Mouse (Mus musculus) MEL (cell line): ENCODE results near the gene Cacng4.

Experiments
- CTCF ChIP-seq, 3 experiments: IDR thresholded peaks in 2 of 3; conservative IDR thresholded peaks in 1 of 3; 2 replicates each; pipeline ENCODE4 v1.5.1; 2011 to 2012; ENCODE audit warnings: low read length in 3 of 3, low read depth in 2 of 3, mild to moderate bottlenecking in 2 of 3, improper control_type of control experiment in 1 of 3, inconsistent platforms in 1 of 3, mixed read lengths in 1 of 3, moderate library complexity in 1 of 3; ENCODE audit not compliant: control insufficient read depth in 1 of 3, insufficient read depth in 1 of 3, poor library complexity in 1 of 3, severe bottlenecking in 1 of 3
- POLR2AphosphoS5 ChIP-seq: IDR thresholded peaks from 2 replicates; pipeline ENCODE4 v1.6.1; 2012; ENCODE audit warnings: low read depth, borderline replicate concordance, mild to moderate bottlenecking, inconsistent platforms, low read length, moderate library complexity, mixed read lengths
- ZKSCAN1 ChIP-seq: IDR thresholded peaks from 2 replicates; pipeline ENCODE4 v1.6.1; 2012; ENCODE audit warnings: low read depth, mild to moderate bottlenecking, inconsistent platforms, low read length, improper control_type of control experiment, moderate library complexity

DNA sequence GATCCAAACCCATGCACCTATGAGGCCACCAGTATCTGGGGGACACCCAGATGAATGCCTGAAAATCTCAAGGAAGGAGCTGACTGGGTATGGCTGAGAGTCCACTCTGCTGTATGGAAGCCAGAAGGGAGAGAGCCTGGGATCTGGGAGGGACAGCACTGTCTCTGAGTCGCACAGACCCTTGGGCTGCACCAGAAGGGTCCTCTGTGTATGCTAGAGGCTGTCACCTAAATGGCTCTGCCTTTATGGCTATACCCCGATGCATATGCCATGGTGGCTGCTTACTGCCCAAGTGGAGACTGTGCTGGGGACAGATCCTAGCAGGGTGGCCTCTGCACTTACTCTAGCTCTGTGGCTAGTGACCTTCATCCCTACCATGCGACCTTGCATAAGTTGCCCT lies 8.6 kb downstream of the Cacng4 start:
- TF ChIP-seq CTCF (IDR thresholded peaks at IDR 0.05 in 2 of 3, conservative IDR thresholded peaks at IDR 0.05 in 1 of 3; ENCODE audit: control insufficient read depth in 1 of 3, insufficient read depth in 1 of 3, low read depth in 2 of 3, low read length in 3 of 3, poor library complexity in 1 of 3, severe bottlenecking in 1 of 3) (no peak), POLR2AphosphoS5 (no peak), ZKSCAN1 (no peak)
